Mouse (Mus musculus) neural tube, embryonic 15.5 days (tissue): ENCODE measurements around the gene Rras2. TPM values are rescaled to one million over a fixed set of nuclear protein-coding genes. Genes with fewer than 3 reads are reported as not detected.

Experiments
- ATAC-seq: fragments of 200-750 bp; cut with Nextera tagmentation; 2 replicates; pipeline ENCODE4 v1.8.0; 2017; ENCODE audit warnings: mild to moderate bottlenecking, moderate TSS enrichment, moderate library complexity; ENCODE audit not compliant: low FRiP score
- H3K27ac ChIP-seq: fragments of 300-500 bp; sonication (generic); replicated peaks from 2 replicates; pipeline ENCODE4 v1.5.1; 2015; ENCODE audit warnings: mild to moderate bottlenecking, inconsistent platforms
- H3K27me3 ChIP-seq: fragments of 300-500 bp; sonication (generic); replicated peaks from 2 replicates; pipeline ENCODE4 v1.6.1; 2015; ENCODE audit warnings: inconsistent platforms
- H3K36me3 ChIP-seq: fragments of 300-500 bp; sonication (generic); 2 replicates; pipeline ENCODE4 v1.6.1; 2015; ENCODE audit warnings: inconsistent platforms
- H3K4me1 ChIP-seq: fragments of 300-500 bp; sonication (generic); 2 replicates; pipeline ENCODE4 v1.6.1; 2015; ENCODE audit warnings: inconsistent platforms
- H3K4me2 ChIP-seq: fragments of 300-500 bp; sonication (generic); 2 replicates; pipeline ENCODE4 v1.6.1; 2015; ENCODE audit warnings: inconsistent platforms, mild to moderate bottlenecking, moderate library complexity
- H3K4me3 ChIP-seq: fragments of 300-500 bp; sonication (generic); replicated peaks from 2 replicates; pipeline ENCODE4 v1.5.1; 2015; ENCODE audit warnings: mild to moderate bottlenecking, inconsistent platforms
- H3K9ac ChIP-seq: fragments of 300-500 bp; sonication (generic); replicated peaks from 2 replicates; pipeline ENCODE4 v1.6.1; 2015; ENCODE audit warnings: mild to moderate bottlenecking, inconsistent platforms
- H3K9me3 ChIP-seq: fragments of 300-500 bp; sonication (generic); replicated peaks from 2 replicates; pipeline ENCODE4 v1.6.1; 2016; ENCODE audit warnings: inconsistent platforms
- WGBS: fragments of 180-500 bp; shearing (Covaris S2); methylation state at CpG from one replicate; pipeline ENCODE4 v1.1.7; 2015; ENCODE audit warnings: mixed read lengths; 5-methylcytosine and 5-hydroxymethylcytosine counted together
- polyA plus RNA-seq: library from polyadenylated mRNA; unstranded; fragments of >200 nt; fragmentation: Nextera tagmentation; extraction: Ambion mirVana; gene quantifications from 2 replicates; pipeline ENCODE4 v1.2.1, GENCODE M21; 2015

Rras2 gene
- polyA plus RNA-seq, 1 experiment from 2014 or later, result 18.2 TPM

- Histone ChIP-seq H3K4me1 (0 out of 2 replicates have a peak, but pooled peaks cover 7% of the 10 kb centered on the region), H3K9me3 (no peaks in the 10 kb centered on the region), H3K27ac (no peak overlapping the region), H3K36me3 (no peaks in the 10 kb centered on the region), H3K27me3 (no peaks in the 10 kb centered on the region), H3K9ac (no peak overlapping the region), H3K4me2 (no peak overlapping the region), H3K4me3 (no peak overlapping the region)
- WGBS, result 83% methylated on average over 6 of the region's 6 CpGs
- ATAC-seq, result no peak
Measured at GRCm38 (mm10) chr7:114086021-114086710, 31.4 kb downstream of the Rras2 start.

DNA sequence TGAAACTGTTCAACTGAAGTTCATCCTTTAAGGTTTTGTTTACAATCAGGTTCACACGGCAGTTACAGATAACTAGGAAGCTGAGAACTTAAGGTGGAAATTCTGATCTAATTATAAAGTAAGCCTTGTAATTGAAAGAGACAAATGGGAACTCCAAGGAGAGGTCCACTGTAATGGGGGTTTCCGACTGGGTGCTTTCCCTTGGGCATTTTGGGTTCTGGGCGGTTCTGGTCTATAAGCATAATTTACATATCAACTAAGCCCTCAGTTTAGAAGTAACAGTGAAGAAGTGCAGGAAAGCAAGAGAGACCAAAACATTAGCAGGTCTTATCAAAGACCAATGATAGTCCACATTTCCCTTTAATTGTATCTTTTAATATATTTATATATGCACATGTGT is 33.8 kb downstream of the Rras2 start:
- Histone ChIP-seq H3K4me3 (no peak overlapping the region), H3K4me1 (0 out of 2 replicates have a peak, but pooled peaks cover 7% of the 10 kb centered on the region), H3K36me3 (no peaks in the 10 kb centered on the region), H3K9ac (no peak overlapping the region), H3K27ac (no peak overlapping the region), H3K27me3 (no peaks in the 10 kb centered on the region), H3K9me3 (no peaks in the 10 kb centered on the region), H3K4me2 (no peak overlapping the region)
- no peak for ATAC-seq
- WGBS, result 76% methylated on average over 3 of the region's 3 CpGs

GRCm38 (mm10) chr7:114083088-114083487 is 34.5 kb downstream of the Rras2 start:
- Histone ChIP-seq H3K9me3 (no peaks in the 10 kb centered on the region), H3K4me3 (no peak overlapping the region), H3K36me3 (no peaks in the 10 kb centered on the region), H3K4me2 (no peak overlapping the region), H3K9ac (no peak overlapping the region), H3K27me3 (no peaks in the 10 kb centered on the region), H3K4me1 (0 out of 2 replicates have a peak, but pooled peaks cover 4% of the 10 kb centered on the region), H3K27ac (no peak overlapping the region)
- 78% methylated on average over 2 of the region's 2 CpGs for WGBS
- ATAC-seq, result no peak

GRCm38 (mm10) chr7:114081633-114082420 is 35.8 kb downstream of the Rras2 start:
- WGBS, result 81% methylated on average over 21 of the region's 21 CpGs

GRCm38 (mm10) chr7:114080250-114080649 is 37.3 kb downstream of the Rras2 start:
- H3K27me3 ChIP-seq, result no peaks in the 10 kb centered on the region
- H3K4me1 ChIP-seq, result no peaks in the 10 kb centered on the region
- no peak overlapping the region for H3K4me3 ChIP-seq
- no peaks in the 10 kb centered on the region for H3K9me3 ChIP-seq
- H3K27ac ChIP-seq, result no peak overlapping the region
- no peak overlapping the region for H3K9ac ChIP-seq
- H3K36me3 ChIP-seq, result no peaks in the 10 kb centered on the region
- WGBS, result 96% methylated on average over 5 of the region's 5 CpGs
- ATAC-seq, result no peak
- no peak overlapping the region for H3K4me2 ChIP-seq

More at GRCm38 (mm10) chr7:114081633-114082420, 35.8 kb downstream of the Rras2 start:
- Histone ChIP-seq H3K36me3 (no peaks in the 10 kb centered on the region), H3K4me2 (no peak overlapping the region), H3K27me3 (no peaks in the 10 kb centered on the region), H3K27ac (no peak overlapping the region), H3K4me1 (no peaks in the 10 kb centered on the region), H3K9ac (no peak overlapping the region), H3K9me3 (no peaks in the 10 kb centered on the region), H3K4me3 (no peak overlapping the region)
- ATAC-seq, result no peak

DNA sequence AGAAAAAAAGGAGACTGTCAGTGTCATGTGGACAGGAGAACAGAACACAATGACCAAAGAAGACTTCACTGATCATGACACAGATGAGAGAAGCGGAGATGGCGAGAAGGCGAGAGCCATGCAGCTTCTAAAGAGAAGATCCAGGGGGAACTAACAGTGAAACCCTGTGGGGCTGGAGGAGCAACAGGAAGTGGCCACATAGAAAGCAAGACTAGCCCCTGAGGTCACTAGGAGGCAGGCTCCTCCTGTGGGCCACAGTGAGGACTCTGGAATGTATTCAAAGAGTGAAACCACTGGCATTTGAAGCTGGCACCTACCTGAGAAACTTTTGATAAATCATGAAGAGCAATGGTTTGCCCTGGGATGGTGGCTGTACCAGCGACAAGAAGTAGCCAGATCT is 38.2 kb downstream of the Rras2 start:
- Histone ChIP-seq H3K4me2 (no peak overlapping the region), H3K4me1 (no peaks in the 10 kb centered on the region), H3K9ac (no peak overlapping the region), H3K27ac (no peak overlapping the region), H3K9me3 (no peaks in the 10 kb centered on the region), H3K36me3 (no peaks in the 10 kb centered on the region), H3K4me3 (no peak overlapping the region), H3K27me3 (no peaks in the 10 kb centered on the region)
- 96% methylated on average over 4 of the region's 4 CpGs for WGBS
- no peak for ATAC-seq

- no peaks in the 10 kb centered on the region for H3K9me3 ChIP-seq
- 88% methylated on average over 2 of the region's 2 CpGs for WGBS
- H3K27ac ChIP-seq, result no peak overlapping the region
- H3K4me2 ChIP-seq, result no peak overlapping the region
- peaks cover 7% of the 10 kb centered on the region for H3K4me1 ChIP-seq
- no peaks in the 10 kb centered on the region for H3K27me3 ChIP-seq
- no peak for ATAC-seq
- H3K4me3 ChIP-seq, result no peak overlapping the region
- no peaks in the 10 kb centered on the region for H3K36me3 ChIP-seq
- no peak overlapping the region for H3K9ac ChIP-seq
Measured at GRCm38 (mm10) chr7:114074595-114074994, 43.0 kb downstream of the Rras2 start.

DNA sequence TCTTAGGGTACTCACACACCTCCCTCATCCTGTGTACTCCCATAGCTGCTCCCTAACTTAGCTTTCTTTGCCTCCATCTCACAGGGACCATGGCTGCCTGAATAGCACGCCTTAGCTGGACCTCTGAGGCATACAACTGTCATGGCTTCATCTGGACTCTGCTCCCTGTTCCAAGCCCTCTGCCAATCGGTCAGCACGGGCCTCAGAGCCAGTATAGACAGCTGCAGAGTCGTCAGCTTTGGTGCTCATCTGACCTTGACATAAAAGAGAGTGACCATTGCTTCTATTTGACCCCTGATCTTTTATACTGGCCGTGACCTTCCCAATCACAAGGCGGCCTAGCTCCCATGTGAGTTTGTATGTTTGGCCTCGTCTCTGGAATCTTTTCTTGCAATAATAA is 43.4 kb downstream of the Rras2 start:
- no peak for ATAC-seq
- WGBS, result 49% methylated on average over 7 of the region's 7 CpGs

DNA sequence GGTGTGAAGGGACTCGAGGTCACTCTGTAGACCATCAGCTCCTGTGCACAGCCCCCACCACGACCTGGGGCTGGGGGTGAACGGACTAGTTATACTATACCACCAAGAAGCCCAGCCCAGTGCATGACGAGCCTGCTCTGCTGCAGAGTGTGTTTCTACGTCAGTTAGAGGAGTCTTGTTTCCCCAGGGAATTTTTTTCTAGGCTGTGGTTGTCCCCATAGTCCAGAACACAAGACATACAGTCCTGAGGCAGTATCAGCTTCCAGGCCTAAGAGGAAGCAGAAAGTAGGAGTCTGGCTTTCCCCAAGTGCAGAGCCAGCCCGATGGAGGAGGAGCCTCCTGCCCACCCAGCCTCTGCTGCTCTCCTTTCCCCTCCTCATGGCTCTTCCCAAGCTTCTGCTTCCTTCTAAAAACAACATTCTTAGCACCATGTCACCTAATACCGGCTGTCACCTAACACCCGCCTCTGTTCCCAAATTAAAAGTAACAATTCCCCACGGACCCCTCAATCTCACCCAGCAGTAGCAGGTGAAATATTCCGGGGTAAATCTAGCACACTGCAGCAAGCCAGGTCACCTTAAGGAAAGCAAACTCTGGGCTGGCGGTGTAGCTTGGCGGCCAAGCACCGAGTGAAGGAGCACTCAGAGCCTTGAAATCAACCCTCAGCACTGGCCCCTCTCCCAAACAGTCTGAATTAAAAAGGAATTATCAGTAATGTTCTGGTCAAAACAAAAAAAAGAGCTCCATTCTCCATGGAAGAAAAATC is 45.5 kb downstream of the Rras2 start:
- H3K4me2 ChIP-seq, result no peak overlapping the region
- no peaks in the 10 kb centered on the region for H3K27me3 ChIP-seq
- H3K27ac ChIP-seq, result no peak overlapping the region
- no peak overlapping the region for H3K9ac ChIP-seq
- no peaks in the 10 kb centered on the region for H3K9me3 ChIP-seq
- H3K4me3 ChIP-seq, result no peak overlapping the region
- 42% methylated on average over 13 of the region's 13 CpGs for WGBS
- H3K4me1 ChIP-seq, result peaks cover 7% of the 10 kb centered on the region
- no peak for ATAC-seq
- H3K36me3 ChIP-seq, result no peaks in the 10 kb centered on the region

More for the DNA sequence above, 43.4 kb downstream of the Rras2 start:
- Histone ChIP-seq H3K27me3 (no peaks in the 10 kb centered on the region), H3K36me3 (no peaks in the 10 kb centered on the region), H3K9me3 (no peaks in the 10 kb centered on the region), H3K4me2 (no peak overlapping the region), H3K4me3 (no peak overlapping the region), H3K4me1 (peaks cover 7% of the 10 kb centered on the region), H3K27ac (no peak overlapping the region), H3K9ac (no peak overlapping the region)

DNA sequence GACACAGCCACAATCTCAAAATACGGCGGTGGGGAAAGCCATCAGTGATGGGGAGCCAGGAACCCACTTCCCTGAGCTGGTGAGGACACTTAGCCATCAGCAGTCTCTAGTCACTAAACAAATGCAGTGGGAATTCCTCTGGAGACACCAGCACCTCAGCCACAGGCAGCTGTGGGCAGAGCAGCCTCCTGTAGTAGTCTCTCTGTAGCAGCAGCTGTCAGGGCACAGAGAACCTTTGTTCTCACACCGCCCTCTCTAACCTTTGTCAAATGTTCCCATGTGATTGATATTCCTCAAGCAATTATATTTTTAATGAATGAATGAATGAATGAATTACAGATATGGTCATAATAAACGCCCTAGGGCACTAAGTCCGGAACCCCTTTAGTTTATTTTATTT is 46.2 kb downstream of the Rras2 start:
- ATAC-seq, result no peak
- H3K4me2 ChIP-seq, result no peak overlapping the region
- no peak overlapping the region for H3K4me3 ChIP-seq
- H3K36me3 ChIP-seq, result no peaks in the 10 kb centered on the region
- WGBS, result 67% methylated on average over 5 of the region's 5 CpGs
- H3K27me3 ChIP-seq, result no peaks in the 10 kb centered on the region
- H3K27ac ChIP-seq, result no peak overlapping the region
- H3K4me1 ChIP-seq, result peaks cover 10% of the 10 kb centered on the region
- H3K9ac ChIP-seq, result no peak overlapping the region
- no peaks in the 10 kb centered on the region for H3K9me3 ChIP-seq

GRCm38 (mm10) chr7:114070458-114070840 is 47.1 kb downstream of the Rras2 start:
- Histone ChIP-seq H3K27me3 (no peaks in the 10 kb centered on the region), H3K9ac (no peak overlapping the region), H3K4me3 (no peak overlapping the region), H3K4me2 (no peak overlapping the region), H3K27ac (no peak overlapping the region), H3K9me3 (no peaks in the 10 kb centered on the region), H3K36me3 (no peaks in the 10 kb centered on the region), H3K4me1 (peaks cover 19% of the 10 kb centered on the region)
- no peak for ATAC-seq
- WGBS, result 83% methylated on average over 3 of the region's 3 CpGs
